Mouse (Mus musculus) cerebellum, adult 9-11 months (tissue): ENCODE measurements at regions not wholly inside any gene's neighbourhood (a gene's known extent, or its start where the extent isn't known, plus 50 kb on each side); places are given as distances from the start of the nearest gene placed in this dataset.

ENCODE experiments used
- DNase-seq: peaks from one replicate; pipeline ENCODE4 v3.0.0; 2022

GRCm38 (mm10) chr7:70548936-70549450, 182.5 kb upstream of the Nr2f2 start:
- DNase-seq: no peak

- no peak for DNase-seq
These were observed 175.5 kb upstream of the Nr2f2 start for GRCm38 (mm10) chr7:70541881-70542665.

DNA sequence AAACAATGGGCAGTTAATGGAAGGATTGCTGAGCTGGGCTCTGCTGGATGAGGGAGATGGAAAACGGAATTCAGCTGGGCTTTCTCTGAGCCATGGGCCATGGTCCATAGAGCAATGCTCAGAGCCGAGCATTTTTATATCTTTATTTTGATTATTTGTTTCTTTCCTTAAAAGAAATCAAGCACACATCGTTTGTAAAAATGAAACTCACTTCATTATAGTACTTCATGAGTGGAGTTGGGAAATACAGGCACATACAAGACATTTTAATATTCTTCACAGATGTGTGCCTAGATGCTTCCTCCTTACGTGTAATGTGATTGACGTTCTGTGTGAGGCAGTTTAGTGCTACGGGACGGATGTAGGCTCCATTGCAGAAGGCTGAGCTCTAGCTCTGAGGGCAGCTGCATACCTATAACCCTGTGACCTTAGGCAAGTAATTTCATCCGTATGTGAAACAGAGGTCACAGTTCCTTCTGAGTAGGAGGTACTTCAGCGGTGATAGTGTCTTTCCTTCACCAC, 172.6 kb upstream of the Nr2f2 start:
- DNase-seq: no peak

DNA sequence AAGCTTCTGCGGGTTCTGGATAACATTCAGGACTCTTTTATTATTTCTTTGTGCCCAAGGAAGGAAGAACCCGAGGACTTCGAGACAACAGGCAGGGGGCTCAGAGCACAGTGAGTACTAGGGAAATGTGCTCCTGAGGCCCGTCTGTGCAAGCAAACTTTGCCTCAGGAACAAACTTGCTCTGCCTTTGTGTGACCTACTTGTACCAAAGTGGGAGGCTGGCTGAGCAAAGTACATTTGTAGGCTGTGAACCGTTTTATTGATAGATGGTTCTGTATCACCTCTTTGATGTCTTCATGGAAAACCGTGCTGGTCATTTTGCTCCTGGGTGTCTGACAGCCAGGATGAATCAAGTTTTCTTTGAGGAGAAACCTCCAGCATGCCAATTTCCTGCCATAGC, 169.5 kb upstream of the Nr2f2 start:
- no peak for DNase-seq

DNA sequence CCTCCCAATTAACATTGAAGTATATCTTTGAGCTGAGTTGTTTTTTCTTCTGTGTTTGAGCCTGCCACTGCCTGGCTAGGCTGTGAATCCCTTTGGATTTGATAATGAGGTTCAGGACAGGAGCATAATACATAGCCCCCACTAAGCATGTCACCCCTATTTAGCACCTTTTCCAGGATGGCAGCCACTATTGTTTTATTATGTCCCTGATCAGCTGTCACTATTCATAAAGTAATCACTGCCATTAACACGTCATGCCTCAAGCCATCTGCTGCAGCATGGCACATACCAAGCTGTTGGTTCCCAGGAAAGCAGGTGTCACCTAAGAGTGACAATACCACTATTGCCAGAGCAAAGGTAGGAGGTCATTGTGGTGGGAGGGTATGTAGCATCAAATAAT, 167.0 kb upstream of the Nr2f2 start:
- DNase-seq: no peak

DNA sequence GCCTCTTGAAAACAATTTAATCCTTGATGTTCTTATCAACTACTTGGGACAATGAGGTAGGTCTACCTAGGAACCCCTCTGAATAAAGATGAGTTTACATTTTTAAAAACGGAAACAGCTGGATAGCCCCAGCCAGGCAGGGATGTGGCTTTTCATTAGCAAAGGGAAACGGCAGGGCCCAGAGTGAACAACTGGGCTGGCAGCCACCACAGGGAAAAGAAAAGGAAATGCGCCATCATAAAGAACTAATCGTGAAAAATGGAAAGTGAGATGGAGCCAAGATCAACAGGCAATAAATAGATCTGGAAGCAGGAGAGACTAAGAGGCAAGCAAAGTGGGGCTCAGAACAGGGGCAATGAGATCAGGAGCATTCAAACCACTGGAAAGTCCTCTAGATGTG, 161.4 kb upstream of the Nr2f2 start:
- no peak for DNase-seq

- no peak for DNase-seq
These were observed 158.8 kb upstream of the Nr2f2 start for GRCm38 (mm10) chr7:70525372-70525771.

DNA sequence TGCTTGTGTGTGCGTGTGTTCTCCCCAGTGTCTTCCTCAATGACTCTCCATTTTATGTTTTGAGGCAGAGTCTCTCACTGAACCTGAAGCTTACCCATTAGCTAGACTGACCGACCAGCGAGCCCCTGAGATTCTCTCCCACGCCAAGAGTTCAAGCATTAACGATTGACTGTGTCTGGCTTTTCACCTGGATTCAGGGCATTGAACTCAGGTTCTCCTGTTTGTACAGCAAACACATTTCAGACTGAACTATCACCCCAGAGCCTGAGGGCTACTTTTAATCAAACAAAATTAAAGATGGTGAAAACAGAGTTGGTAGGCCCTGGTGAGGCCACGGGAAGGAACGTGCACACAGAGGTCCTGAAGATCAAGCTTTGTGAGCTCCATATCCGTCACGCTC, 158.2 kb upstream of the Nr2f2 start:
- no peak for DNase-seq

DNA sequence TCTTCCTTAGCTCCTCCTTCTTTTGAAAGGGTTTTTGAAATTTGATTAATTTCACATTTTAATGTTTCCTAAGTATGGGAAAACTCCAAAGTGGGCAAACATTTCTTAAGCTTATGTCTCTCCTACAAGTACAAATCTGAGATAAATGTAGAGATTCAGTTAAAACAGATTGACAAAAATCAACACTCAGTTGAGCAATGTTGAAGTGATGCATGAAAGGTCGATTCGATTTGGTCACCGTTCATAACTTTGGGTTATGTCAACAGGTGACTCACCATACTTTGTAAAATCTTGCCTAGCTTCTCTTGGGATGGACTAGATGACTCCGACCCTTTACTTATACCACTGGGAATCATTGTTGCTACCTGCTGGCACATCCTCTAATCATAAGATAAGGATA, 157.7 kb upstream of the Nr2f2 start:
- no peak for DNase-seq

GRCm38 (mm10) chr7:70516741-70517140, 150.2 kb upstream of the Nr2f2 start:
- DNase-seq: no peak

- DNase-seq: no peak
These were observed 148.9 kb upstream of the Nr2f2 start for GRCm38 (mm10) chr7:70515341-70515851.

DNA sequence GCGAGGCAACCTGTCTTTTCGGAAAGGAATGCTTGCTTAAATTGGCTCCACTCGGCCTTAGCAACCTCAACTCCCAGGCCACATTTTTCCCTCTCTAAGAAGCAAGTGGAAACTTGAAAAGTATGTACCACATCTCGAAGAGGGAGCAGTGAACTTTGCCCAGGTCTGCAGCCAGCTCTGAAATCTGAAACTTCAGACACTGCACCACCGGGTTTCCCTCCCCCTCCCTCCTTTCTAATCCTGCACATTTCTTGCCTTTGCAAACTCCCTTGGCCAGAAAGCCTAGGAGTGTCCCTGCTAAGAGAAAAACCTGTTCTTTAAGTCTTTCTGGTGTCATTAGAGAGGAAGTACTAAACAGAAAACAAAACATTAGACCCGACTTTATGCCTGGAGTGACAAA, 148.1 kb upstream of the Nr2f2 start:
- DNase-seq: no peak

DNA sequence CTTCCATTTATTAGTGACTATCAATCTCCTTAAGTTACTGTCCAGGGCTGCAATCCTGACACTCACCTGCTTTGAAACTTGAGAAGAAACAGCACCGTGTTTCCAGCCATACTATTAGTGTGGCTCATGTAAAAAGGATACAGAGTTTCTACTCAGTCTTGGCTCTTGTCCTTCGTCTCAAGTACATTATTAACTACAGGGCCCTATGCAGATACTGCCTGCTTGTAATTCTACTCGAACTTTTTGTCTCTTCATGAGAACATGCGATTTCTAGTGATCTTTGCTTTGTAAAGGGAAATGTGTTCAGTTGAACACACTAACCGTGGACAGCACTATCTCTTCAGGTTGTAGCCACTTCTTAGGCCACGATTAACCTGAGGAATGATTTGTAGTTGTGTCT, 145.8 kb upstream of the Nr2f2 start:
- no peak for DNase-seq

GRCm38 (mm10) chr7:70505671-70506181, 139.2 kb upstream of the Nr2f2 start:
- no peak for DNase-seq

DNA sequence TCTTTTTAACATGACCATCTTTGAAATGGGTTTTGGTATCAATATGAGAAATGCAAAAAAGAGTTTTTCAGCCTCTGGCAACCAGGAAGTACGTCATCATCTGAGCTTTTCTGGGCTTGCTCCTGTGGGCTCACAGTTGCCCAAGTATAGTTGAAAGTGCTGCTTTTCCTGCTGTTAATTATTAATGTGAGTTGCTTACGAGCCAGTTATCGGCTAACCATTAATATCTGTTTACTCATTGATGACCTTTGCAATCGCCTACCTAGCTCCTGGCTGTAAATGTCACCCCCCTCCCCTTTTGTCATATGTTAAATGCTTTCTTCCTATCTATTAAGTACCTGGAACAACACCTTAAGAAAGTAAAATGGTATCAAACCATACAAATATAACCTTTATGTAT, 135.3 kb upstream of the Nr2f2 start:
- DNase-seq: no peak

GRCm38 (mm10) chr7:70496541-70497154, 130.1 kb upstream of the Nr2f2 start:
- no peak for DNase-seq

- no peak for DNase-seq
These were observed 117.7 kb upstream of the Nr2f2 start for GRCm38 (mm10) chr7:70484201-70484600.

DNA sequence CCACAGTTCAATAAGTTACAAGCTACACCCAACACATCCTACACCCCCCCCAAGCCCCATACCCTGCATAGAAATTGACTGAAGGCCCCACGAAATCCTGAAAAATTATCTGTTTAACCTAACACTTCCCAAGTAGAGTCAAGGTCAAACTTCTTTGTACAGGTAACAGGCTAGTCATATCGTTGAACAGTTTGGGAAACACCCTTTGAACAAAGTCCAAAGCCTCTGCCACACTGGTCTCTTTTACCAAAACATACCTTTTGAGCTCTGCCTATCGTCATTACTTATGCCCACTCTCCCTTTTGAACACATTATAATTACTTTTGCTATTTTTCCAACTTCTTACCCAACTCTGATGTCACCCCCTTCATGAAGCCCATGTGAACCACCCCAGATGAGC, 117.0 kb upstream of the Nr2f2 start:
- DNase-seq: no peak

DNA sequence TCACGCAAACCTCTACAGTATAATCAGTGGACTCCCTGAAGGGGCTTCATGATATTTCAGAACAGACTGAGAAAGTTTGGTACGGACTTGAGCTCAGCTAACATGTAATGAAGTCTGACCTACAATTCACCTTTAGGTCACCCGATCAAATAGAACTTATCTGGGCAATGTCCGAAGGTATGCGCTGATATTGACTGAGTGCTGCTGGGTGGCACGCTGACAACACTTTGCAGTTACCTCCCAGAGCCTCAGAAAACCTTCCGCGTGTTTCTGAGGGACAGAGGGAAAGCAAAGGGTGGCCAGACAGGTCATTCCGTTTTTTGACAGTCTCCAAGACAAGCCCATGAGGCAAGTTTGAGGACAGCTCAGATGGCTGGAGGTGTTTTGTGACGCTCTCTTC, 115.3 kb upstream of the Nr2f2 start:
- DNase-seq: no peak

DNA sequence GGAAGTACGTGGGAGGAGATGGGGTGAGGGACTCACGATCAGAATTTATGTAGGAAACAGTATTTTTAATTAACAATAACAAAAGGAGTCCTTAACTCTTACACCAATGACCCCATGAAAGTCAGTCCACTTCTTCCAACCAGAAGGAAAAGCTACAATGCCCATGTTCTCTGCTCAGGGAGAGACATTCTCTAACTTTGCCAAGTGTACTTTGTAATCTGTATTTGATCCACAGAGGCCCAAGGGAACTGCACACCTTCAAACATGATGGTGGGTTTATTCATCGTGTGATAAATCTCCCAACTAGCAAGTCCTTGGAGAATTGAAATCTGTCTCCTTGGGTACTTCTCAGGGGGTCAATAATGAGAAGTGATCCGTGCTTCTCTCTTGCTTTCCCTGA, 106.3 kb upstream of the Nr2f2 start:
- no peak for DNase-seq

GRCm38 (mm10) chr7:70470557-70470956, 104.0 kb upstream of the Nr2f2 start:
- DNase-seq: no peak

GRCm38 (mm10) chr7:70462131-70462530, 95.6 kb upstream of the Nr2f2 start:
- DNase-seq: no peak

DNA sequence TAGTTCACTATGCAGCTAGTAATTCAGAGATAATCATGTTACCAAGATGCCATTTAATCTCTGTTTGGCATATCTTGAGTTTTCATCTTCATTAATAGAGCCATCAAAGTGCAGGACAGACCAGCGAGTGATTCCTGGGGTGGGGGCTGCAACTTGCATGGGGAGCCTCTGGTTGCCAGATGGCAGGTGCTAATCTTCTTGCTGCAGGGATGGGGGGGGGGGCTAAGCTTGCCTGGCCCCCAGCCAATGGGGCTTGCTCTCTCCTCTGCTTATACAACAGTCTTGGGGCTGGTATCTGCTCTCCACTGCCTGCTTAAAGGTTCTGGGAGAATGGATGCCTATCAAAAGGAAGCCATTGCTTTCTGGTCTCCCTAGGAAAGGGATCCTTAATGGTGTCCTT, 88.0 kb upstream of the Nr2f2 start:
- DNase-seq: no peak

- DNase-seq: no peak
These were observed 86.3 kb upstream of the Nr2f2 start for GRCm38 (mm10) chr7:70452816-70453215.
